Mouse (Mus musculus) gastrocnemius, postnatal 25 days (tissue): ENCODE measurements around the gene Ogg1. TPM values are rescaled to one million over a fixed set of nuclear protein-coding genes. Genes with fewer than 3 reads are reported as not detected.
"Not testable (repeated sequence)": the region's sequence is repeated elsewhere in the genome, so short reads cannot be mapped to it uniquely, and the experiment has no call there.

ENCODE experiments used
- DNase-seq: peaks from one replicate; pipeline ENCODE4 v3.0.0; 2022
- total RNA-seq, 2 experiments: library from RNA; stranded (reverse); gene quantifications; 1 replicate in 1 of 2; 2 replicates in 1 of 2; pipeline ENCODE4 v1.2.3; 2021

Gene Ogg1
- total RNA-seq, 2 experiments from 2014 or later = 4.0 to 6.0 TPM

DNA sequence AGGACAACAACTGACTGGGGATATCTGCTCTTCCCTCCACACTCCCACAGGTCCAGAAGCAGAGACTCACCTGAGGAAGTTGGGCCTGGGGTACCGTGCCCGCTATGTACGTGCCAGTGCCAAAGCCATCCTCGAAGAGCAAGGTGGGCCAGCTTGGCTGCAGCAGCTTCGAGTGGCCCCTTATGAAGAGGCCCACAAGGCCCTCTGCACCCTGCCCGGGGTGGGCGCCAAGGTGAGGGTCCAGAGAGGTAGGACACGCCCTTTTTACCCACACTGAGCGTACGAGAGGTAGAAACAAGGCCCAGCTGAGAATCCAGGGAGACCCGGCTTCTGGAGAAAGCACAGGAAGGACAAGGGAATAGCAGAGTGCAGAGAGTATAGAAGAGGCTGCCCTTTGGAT lies 4.9 kb downstream of the Ogg1 start:
- no peak for DNase-seq

GRCm38 (mm10) chr6:113332734-113333133 lies 6.0 kb downstream of the Ogg1 start:
- DNase-seq = not testable (repeated sequence)

DNA sequence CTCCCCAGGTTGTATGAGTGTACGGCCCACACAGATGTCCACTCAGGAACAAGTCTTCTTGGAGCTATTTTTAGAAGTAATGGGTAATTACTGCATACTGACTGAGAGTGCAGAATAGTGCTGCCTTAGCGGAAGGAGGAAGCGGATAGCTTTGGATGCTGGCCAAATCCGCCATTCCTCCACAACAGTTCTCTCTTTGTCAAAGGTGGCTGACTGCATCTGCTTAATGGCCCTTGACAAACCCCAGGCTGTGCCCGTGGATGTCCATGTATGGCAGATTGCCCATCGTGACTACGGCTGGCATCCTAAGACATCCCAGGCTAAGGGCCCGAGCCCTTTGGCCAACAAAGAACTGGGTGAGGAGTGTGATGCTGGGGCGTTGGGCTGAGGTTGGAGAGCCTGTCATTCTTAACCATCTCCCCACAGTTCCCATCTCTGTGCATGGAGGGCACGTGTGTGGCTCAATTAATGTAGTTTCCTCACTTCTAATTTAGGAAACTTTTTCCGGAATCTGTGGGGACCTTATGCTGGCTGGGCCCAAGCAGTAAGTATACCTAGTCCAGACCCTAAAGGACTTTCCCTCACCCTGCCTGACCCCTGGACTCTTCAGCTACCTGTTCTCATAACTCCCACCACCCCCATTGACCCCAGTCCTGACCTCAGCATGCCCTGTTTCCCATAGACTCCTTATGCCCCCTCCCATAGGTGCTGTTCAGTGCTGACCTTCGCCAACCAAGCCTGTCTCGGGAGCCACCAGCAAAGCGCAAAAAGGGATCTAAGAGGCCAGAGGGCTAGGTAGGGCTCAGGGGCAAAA lies 6.6 kb downstream of the Ogg1 start:
- DNase-seq = no peak

GRCm38 (mm10) chr6:113334216-113334615 lies 7.4 kb downstream of the Ogg1 start:
- DNase-seq = no peak

DNA sequence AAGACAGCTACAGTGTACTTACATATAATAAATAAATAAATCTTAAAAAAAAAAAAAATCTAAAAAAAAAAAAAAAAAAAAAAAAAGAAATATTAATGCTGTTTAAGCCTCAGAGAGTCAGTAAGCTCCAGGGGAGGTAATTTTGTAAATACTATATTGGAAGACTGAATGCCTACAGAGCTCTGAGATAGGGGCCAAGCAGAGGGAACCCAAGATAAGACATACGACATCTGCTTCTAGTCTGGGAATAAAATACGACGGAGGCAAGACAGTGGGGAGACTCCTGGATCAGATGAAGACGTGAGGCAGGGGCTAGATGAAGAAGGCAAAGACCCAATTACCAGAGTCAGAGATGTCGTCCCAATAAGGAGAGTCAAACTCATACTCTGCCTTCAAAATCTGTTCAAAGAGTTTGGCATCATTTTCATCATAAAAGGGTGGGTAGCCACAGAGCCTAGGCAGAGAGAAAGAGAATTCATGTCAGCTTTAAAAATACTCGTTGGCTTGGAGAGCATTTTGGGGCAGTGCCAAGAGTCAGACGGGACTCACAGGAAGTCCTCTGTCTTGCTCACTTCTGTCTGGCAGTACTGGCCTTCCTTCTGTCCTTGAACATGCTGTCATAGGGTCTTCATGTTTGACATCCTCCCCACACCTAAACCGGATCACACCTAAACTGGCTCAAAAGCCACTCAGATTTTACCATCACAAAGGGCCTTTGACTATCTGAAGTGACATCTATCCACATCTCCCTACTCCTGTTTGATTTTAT lies 10.3 kb downstream of the Ogg1 start:
- no peak for DNase-seq

- no peak for DNase-seq
Measured at GRCm38 (mm10) chr6:113341574-113341973, 14.8 kb downstream of the Ogg1 start.

- DNase-seq = no peak
Measured at GRCm38 (mm10) chr6:113342297-113342696, 15.5 kb downstream of the Ogg1 start.

DNA sequence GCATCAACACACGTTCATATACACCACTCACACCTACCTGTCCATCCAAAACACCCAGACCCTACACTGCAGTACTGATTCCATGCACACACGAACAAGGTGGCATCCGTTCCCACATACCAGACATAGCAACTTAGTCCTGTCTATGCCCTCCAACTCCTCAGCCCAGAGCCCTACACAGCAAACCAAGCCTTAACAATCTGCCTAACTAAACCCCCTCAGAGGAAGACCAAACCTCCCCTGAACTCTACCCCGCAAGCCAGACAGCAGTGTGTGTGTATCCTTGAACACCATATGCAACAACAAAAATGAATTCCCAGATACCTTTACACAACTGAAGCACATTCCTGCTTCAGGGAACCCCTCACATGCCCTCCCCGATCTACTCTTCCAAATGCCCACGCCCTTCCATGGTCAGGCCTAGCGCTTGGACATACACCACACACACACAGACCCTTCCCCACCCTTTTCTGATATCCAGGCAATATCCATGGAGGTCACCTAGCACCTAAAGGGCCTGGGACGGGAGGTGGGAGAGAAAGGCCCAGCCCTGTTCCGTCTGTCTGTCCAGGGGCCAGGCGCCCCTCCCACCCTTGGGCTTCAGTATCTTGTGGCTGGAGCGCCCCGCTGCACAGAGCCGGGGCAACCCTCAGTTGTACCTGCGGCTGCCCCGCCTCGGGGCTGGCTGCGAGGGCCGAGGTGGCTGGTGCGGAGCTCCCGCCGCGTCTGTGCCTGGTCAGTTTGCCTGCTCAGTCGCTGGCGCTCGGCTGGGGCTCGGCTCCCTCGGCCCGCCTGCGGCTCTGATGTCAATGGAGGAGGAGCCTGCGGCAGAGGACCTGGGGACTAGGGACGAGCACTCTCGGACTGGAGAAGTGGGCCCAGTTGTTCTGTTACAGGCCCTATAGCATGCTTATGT lies 16.7 kb downstream of the Ogg1 start, which contains the start of gene Camk1:
Gene Camk1, minus strand, starts transcription at position 808 of the 916 bp plus-strand sequence.
- peak; percentile 87 for DNase-seq

DNA sequence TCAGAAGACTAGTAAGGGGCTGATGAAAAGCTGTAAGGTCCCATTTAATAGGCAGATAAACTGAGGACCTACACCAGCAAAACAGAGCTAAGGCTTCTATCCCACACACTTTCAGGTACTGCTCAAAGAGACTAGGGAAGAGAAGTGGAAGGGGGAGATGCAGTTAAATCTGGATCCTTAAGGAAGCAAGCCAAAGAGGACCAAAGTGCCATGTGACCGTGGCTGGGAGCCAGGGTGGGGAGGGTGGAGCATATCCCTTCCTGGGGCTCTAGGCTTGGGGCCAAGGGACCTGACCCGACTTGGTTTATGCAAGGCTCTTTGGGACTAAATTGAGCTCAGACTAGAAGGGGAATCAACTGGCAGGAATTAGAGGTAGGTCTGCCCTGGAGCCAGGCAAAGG lies 17.5 kb downstream of the Ogg1 start:
- peak; percentile 74 for DNase-seq

DNA sequence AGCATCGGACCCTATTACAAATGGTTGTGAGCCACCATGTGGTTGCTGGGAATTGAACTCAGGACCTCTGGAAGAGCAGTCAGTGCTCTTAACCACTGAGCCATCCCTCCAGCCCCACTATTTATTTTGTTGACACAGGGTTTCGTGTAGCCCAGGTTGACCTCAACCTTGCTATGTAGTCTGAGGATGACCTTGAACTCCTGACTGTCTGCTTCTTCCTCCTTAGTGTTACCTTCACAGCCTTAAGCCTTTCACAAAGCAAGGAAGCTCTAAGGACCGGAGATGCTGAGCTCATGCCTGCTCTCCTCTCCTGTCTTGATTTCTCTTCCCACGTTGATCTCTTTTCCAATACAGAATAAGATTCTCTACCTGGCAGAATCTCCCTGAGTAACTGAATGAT lies 20.1 kb downstream of the Ogg1 start:
- DNase-seq = no peak

GRCm38 (mm10) chr6:113350538-113350937 lies 23.8 kb downstream of the Ogg1 start:
- no peak for DNase-seq

DNA sequence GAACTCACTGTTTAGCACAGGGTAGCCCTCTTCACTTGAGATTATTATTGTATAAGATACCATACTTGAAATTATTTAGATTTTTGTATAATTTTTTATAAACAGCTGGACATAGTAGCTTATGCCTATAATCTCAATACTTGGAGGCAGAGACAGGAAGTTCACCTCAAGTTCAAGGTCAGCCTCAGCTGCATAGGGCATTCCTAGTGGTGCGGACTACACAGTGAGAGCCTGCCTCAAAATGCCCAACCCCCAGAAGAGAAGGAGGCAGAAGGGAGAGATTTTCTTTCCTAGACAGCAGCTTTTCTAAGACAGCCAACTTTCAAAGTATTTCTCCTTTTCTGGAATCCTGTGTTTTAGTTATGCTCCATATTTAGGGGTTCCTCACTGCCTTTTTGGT lies 24.4 kb downstream of the Ogg1 start:
- DNase-seq = no peak

GRCm38 (mm10) chr6:113351653-113352052 lies 24.9 kb downstream of the Ogg1 start:
- DNase-seq = no peak

- DNase-seq = no peak
Measured at GRCm38 (mm10) chr6:113352820-113353219, 26.0 kb downstream of the Ogg1 start.

DNA sequence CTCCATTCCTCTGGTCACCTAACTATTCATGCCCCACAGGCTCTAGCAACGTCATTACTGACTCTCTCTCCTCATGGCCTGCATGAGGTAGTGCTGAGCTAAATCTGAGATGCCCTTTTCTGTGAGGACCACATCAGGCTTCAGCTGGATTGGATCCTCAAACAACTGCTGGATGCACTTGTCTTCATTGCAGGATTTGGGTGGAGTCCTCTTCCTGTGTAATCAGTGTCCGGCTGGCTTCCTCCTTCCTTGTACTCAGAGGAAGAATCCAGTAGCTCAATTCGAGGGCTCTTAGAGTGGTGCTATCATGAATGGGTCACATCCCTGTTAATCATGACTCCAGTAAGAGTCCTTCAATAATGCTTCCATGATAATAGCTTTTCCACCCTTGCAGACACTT lies 26.9 kb downstream of the Ogg1 start:
- no peak for DNase-seq

DNA sequence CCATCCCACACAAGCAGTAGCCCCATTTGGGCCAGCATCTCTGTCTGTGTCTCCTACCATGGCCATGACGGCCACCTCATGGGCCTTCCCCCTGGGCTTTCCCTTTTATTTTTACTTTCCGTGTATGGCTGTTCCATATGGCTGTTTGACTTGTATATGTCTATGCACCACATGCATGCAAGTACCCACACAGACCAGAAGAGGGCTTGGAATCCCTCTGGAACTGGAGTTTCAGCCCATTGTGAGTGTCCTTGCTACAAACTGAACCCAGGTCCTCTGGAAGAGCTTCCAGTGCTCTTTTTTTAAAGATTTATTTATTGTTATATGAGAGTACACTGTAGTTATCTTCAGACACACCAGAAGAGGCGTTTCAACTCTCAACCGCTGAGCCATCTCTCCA lies 34.7 kb downstream of the Ogg1 start:
- DNase-seq = no peak

DNA sequence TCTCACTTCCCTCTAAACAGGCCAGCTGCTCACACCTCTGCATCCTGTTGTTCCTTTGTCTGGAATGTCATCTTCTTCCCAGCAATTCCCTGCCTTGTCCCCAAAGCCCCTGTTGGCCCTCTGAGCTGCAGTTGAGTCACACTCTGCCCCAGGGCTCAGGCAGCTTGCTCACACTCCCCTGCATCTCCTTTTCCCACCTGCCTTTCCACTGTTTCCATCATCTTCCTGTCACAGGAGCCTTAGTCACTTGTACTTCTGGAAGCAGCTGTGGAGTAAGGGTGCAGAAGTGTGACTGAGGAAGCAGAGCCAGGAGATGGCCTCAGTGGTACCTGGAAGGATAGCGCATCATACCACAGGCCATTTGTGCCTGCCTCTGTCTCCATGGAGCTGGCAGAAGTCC lies 35.5 kb downstream of the Ogg1 start:
- DNase-seq = no peak

GRCm38 (mm10) chr6:113364518-113365135 lies 37.9 kb downstream of the Ogg1 start:
- no peak for DNase-seq

DNA sequence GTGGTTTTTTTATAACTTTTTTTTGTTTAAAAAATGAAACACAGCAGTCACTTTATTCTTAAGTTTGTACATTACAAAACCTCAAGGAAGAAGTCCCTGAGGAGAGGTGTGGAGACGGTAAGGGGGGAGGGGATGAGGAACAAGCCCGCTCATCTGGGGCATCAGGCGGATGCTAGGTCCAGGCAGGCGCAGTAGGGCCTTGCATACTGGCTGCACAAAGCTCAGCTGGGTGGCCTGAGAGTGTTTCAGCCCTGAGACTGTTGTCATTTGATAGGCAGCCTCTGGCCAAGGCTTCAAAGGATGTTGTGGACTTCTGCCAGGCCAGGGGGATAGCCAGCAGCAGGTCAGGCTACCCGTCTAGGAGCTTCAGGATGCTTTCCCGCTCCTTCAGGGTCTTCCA lies 39.9 kb downstream of the Ogg1 start:
- no peak for DNase-seq

DNA sequence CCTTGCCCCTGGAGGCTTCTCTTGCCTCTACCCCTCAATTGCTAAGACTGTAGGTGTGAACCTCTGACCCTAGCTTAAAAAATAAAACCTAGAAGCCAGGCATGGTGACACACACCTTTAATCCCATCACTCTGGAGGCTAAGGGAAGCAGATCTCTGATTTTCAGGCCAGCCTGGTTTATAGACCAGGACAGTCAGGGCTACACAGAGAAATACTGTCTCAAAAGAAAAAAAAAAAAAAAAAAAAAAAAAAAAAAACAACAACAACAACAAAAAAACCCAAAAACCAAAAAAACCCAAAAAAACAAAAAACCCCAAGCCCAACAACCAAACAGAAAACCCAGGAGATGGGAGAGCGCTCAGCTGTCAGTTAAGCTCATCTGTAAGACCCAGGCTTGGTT lies 40.8 kb downstream of the Ogg1 start:
- no peak for DNase-seq

DNA sequence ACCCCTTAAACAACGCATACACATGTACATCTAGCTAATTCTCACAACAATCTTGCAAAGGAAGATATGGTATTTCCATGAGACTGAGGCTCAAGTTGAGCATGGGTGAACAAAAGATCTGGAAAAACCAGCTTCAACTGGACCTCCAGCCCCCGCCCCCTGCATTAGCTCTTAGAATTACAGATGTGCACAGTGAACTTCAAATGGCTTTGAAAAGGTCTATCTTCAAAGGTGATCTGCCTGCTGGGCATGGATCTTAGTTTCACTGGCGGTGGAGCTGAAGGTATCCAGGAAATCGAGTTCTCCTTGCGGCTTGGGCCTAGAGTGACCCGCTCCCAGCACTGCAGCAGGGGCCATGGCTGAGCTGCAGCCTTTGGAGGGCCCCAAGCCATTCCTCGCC lies 41.4 kb downstream of the Ogg1 start:
- DNase-seq = no peak

DNA sequence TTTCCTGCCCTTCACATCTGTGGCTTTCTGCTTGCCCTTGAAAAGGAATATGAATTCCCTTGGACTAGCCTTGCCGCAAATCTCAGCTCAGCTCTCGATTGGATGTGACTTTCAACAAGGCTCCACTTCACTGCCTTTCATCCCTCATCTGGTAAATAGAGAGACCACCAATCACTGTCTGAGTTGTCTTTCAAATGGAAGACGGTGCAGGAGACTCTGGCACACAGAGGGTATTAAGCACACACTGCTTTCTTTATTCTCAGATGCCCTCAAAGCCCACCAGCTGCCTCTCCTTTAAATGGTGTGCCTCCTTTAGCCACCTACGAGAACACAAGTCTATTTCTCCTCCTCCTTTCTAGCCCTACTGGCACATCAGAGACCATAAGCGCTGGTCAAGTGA lies 41.8 kb downstream of the Ogg1 start:
- DNase-seq = no peak
